Mouse (Mus musculus) gastrocnemius, postnatal 4 days (tissue): ENCODE measurements around the gene Pde1c. TPM values are rescaled to one million over a fixed set of nuclear protein-coding genes. Genes with fewer than 3 reads are reported as not detected.

Experiments
- DNase-seq, 2 experiments: peaks; one replicate each; pipeline ENCODE4 v3.0.0; 2021 to 2022; ENCODE audit warnings: low spot score in 2 of 2, mixed read lengths in 2 of 2
- total RNA-seq, 2 experiments: library from RNA; stranded (reverse); gene quantifications; 2 replicates each; pipeline ENCODE4 v1.2.3; 2021

The Pde1c gene
- total RNA-seq, 2 experiments from 2014 or later: 5.5 to 5.8 TPM

DNA sequence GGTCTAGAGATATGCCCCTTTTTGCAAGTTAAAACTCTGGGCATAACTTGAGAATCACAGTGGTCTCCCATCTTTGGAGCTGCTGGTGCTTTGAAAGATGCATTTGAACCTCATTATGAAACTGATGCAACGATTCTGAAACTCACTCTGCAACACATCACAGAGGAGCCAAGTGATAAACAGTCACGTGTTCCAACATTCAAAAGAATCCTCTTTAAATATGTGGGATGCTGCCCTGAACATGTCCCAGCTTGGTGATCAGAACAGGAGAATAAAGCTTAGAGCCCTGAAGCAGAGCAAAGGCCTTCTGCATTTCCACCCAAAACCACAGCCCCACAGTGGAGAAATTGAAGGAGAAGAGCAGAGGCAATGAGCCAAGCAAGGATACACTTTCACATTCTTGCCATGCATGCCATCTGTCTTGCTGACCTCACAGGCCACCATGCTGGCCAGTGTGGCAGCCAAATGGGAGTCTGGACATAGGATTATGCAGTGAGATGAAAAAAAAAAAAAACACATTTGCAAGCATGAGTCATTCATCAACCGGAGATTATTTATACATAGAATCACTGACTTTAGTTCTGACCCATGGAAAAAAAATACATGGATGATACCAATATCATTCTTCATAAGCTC lies 233.0 kb downstream of the Pde1c start:
- DNase-seq: no peak

DNA sequence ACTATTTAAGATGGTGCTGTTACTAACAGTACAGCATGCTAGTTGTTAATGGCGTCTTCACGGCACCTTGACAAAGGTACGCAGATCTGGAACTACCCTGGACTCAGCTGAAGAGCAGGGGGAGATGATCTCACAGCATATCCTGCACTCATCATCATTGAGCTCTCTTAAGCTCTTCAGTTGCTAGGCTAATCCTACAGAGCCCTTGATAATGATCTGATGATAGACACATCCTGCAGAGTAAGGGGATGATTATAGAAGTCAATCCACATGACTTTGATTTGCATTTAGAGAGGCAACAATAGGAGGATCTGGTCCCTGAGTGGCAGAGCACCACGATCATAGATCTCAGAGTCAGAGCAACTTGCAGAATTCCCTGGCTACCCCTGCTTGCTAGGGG lies 236.8 kb downstream of the Pde1c start:
- no peak for DNase-seq

- DNase-seq: no peak
Measured at GRCm38 (mm10) chr6:56331432-56331831, 237.5 kb downstream of the Pde1c start.

DNA sequence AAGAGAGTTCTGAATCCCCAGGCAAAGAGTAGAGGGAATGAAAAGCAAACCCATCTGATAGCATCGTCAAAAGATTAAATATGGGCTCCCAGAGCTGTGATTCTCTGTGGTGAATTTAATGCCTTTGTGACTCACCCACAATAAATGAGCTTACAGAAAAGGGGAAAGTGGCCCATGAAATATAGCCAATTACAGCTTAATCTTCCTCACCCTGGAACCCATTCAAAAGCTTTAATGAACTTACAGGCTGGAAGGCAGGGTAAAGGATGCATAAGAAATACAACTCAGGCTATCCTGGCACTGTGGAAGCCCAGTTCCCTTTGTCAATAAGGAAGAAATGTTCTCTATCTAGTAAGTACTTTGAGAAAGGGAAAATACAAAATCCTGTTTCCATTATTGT lies 240.8 kb downstream of the Pde1c start:
- no peak for DNase-seq

DNA sequence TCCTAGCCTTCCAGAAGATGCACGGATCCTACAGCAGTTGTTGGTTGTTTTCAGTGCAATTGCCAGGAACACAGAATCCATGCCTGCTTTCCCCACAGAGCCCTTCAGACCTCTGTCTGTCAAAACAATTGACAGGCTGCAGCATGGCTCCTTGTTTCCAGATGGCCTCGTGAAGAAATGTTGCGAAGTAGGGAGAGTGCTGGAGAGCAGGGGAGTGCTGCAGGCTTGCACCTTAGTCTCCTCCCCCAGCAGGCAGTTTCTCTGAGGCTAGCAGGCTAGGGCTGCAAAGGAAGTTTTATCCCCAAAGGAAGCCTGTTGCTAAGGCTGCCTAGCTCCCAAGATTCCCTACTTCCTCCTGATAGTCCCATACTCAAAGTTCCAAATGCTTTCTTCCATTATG lies 246.1 kb downstream of the Pde1c start:
- no peak for DNase-seq

DNA sequence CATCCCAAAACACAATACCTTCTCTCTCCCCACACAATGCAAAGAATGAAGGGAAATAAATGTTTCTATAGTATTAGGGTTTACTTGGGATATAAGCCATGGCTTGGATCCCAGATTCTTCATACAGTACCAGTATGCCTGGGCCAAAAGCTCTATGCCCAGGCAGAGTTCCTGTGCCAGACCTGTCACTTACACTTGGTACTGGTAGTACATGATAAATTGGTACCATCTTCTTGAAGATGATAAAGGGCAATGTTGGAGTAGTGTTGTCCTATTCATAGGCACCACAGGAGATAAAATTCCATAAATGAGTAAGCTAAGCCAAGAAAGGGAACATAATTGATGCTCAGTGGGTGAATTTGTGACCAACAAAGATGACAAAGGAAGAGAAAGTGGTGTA lies 258.6 kb downstream of the Pde1c start:
- no peak for DNase-seq

- DNase-seq: no peak
Measured at GRCm38 (mm10) chr6:56306066-56306465, 262.8 kb downstream of the Pde1c start.

- no peak for DNase-seq
Measured at GRCm38 (mm10) chr6:56292176-56292575, 276.7 kb downstream of the Pde1c start.

DNA sequence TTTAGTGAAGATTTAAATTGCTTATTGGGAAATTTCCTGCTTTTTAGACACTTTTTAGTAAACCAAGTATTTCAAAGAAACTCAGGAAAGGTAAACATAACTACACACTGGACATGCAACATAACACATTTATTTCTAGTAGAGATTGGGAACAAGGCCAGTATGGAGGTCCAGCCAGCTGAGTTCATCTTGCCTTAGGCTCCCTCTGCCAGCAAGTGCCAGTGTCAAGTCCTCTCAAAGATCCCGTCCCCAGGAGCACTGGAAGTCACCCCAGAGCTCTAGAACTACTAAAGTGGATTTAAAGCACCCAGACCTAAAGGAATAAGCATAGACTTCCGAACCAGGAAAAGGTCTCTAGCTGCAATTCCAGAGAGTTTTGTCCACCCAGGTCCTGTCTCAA lies 279.6 kb downstream of the Pde1c start:
- no peak for DNase-seq

DNA sequence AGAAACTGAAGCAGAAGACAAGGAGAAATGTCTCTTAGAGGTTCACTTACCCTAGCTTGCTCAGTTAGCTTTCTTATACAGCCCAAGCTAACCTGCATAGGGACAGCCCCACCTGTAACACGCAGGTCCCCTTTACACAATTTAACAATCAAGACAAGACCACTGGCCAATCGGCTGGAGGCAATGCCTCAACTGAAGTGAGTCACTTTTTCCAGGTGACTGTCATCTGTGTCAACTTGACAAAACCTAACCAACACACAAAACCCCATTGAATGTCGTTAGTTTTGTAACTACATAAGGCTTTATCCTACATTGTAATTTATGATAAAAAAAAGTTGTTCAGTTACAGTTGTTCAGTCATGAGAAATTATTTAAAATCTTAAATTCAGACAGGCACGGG lies 284.1 kb downstream of the Pde1c start:
- no peak for DNase-seq

DNA sequence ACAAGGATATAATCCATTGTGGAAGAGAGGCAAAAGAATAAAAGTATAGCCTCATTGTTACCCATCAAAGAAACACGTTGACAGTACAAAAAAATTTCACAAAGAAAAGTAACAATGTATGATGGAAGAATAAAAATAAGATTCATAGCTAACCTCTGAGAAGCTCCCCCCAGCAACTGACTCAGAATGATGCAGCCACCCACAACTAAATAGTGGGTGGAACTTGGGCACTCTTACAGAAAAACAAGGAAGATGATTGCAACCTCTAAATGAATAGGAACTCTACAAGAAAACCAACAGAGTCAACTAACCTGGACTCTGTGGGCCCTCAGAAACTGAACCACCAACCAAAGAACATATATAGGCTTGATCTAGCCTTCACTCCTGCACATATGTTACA lies 293.4 kb downstream of the Pde1c start:
- DNase-seq: no peak

- DNase-seq: no peak
Measured at GRCm38 (mm10) chr6:56271741-56272140, 297.2 kb downstream of the Pde1c start.

GRCm38 (mm10) chr6:56264509-56264908 lies 304.4 kb downstream of the Pde1c start:
- no peak for DNase-seq

- DNase-seq: no peak
Measured at GRCm38 (mm10) chr6:56260118-56260517, 308.8 kb downstream of the Pde1c start.

DNA sequence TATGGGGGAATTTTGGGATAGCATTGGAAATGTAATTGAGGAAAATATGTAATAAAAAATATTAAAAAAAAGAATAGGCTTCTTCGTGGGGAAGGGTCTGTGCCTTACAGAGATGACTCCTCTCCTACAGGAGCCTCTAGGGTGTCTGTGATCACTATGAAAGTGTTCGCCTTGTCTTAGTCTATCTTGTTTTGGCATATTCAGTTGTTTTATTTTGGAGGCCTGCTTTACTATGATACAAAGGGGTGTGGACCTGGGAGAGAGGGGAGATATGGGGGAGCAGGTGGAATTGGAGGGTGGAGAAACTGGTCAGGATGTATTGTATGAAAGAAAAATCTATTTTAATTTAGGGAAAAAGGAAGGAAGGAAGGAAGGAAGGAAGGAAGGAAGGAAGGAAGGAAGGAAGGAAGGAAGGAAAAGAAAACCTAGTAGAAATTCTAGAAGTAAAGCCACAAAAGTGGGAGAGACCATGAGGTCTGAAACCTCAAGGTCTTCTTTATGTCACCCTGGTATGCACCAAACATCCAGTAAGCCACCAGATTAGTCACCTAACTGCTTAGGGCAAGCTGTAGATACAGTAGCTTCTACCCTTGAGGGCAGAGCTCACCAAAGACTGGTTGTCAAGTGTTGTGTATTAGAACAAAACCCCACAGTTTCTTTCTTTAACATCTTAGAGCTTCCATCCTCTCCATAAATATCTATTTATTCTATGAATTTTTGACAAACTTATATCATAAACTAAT lies 311.2 kb downstream of the Pde1c start:
- DNase-seq: no peak

DNA sequence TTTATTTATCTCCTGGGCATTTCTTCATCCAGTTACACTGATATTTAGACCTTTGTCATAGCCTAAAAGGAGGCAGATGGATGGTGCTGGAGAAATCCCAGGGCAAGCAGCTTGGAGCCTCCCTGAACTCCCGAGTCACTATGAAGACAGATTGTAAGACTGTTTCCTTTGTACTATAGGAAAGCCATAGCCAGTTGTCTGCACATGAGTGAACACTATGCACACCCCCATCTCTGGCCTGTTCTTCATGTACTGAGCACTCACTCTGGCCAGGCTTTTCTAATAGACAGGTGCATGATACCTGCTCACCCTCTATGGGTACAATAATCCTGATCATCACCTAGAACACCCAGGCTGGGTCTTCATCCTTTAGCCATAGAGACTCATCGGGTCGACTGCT lies 318.8 kb downstream of the Pde1c start:
- no peak for DNase-seq

DNA sequence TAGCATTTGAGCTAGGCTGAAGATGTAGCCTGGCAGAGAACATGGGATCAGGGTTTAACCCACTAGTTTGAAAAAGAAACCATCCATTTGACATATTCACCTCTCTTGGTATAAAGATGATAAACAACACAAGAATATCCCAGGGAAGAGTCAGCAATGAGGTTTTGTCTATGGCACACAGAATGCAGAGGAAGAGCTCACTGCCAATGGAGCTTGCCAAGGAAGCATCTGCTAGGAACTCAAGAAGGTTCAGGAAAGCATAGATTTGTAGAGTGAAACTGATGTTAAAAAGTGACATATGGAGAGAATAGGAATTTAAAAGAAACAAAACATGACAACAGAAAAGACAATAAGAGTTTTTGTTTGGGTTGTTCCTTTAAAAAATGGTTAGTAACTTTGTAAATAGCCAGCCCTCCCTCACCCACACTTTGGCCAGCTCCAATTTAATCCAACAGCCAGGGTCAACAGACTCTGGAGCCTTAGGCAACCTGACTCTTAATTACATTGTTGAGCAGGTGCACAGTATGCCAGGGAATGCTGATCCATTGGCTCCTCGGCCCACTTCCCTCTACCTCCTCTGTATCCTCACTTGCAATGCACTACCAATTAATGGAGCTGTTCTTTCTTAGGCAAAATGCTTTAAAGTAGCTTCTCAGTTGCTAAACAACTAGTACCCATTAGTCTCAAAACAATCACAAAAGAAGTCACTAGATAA lies 377.3 kb downstream of the Pde1c start:
- no peak for DNase-seq

- DNase-seq: no peak
Measured at GRCm38 (mm10) chr6:56176485-56176884, 392.4 kb downstream of the Pde1c start.

DNA sequence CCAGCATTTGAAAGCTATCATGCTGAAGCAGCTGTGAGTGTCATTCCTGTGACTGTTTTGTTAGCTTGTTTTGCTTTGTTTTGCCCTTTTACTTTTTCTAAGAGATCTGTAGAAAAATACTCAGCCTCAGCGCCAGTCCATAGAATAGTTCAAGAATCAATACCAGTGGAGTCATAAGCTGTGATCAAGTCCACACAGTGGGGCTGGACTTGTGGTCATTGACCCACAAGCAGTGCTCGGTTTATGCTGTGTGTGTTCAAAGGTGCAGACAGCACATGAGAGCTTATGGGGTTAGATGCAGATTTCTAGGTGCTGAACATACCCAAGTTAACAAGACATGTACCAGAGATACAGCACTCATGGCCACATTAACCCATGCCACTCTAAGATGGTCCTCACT lies 396.7 kb downstream of the Pde1c start:
- no peak for DNase-seq

GRCm38 (mm10) chr6:56168736-56169135 lies 400.2 kb downstream of the Pde1c start:
- no peak for DNase-seq

DNA sequence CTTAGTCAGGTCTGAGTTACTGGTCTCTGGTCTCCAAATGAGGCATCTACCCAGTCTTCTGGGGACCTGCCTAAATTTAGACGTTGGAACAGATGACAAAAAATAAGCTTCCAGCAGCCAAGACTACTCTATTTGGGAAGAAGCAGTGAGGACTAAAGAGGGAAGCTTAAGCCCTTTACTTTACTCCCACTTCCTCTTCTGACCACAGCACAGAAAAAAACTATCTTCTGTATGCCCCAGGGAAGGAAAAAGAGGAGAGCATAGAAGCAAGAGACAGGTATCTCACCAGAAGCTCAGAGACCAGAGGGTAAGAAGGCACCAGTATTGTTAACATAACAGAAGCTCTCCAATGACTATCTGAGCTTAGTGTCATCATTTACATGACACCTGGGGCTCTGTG lies 410.7 kb downstream of the Pde1c start:
- no peak for DNase-seq

GRCm38 (mm10) chr6:56156836-56157235 lies 412.1 kb downstream of the Pde1c start:
- no peak for DNase-seq
